Comparison of ENCODE assay signal across 21 mouse cellular contexts in genomic region chr2:57148231-57148630, GRCm38 (mm10). TPM values are rescaled to one million over a fixed set of nuclear protein-coding genes. Genes with fewer than 3 reads are reported as not detected.
"Had no signal": no experiment of that assay in that cellular context is flagged by ENCODE, and none has a peak within 500 bp of the region (broad histone marks: within the 10 kb centered on the region; RNA-seq: fewer than 3 reads in every experiment).

No protein-coding gene starts in this region.

- DNase-seq: kidney, adult 2 months; kidney, postnatal 25 days; layer of hippocampus, adult 9-11 months; liver; liver, postnatal 0 days; retina, postnatal 1 day; thymus, adult 18-20 months; thymus, postnatal 36 days had no signal

- H3K4me3 ChIP-seq: layer of hippocampus, adult 2 months; limb, embryonic 10.5 days; limb, embryonic 13.5 days; lung, embryonic 15.5 days; midbrain, embryonic 13.5 days; myocyte; neural tube, embryonic 13.5 days had no signal

- H3K9ac ChIP-seq: limb, embryonic 13.5 days; liver, embryonic 14.5 days; liver, postnatal 0 days; lung, embryonic 15.5 days; midbrain, embryonic 13.5 days; neural tube, embryonic 13.5 days had no signal

- H3K4me1 ChIP-seq: limb, embryonic 10.5 days; limb, embryonic 13.5 days; lung, embryonic 15.5 days; midbrain, embryonic 13.5 days; neural tube, embryonic 13.5 days had no signal

- ATAC-seq: intestine, postnatal 0 days; liver, postnatal 0 days; midbrain, embryonic 13.5 days; midbrain, embryonic 16.5 days had no signal

- H3K36me3 ChIP-seq: limb, embryonic 10.5 days; limb, embryonic 13.5 days; lung, embryonic 15.5 days; midbrain, embryonic 13.5 days; neural tube, embryonic 13.5 days had no signal

- H3K27me3 ChIP-seq: limb, embryonic 13.5 days; lung, embryonic 15.5 days; midbrain, embryonic 13.5 days; neural tube, embryonic 13.5 days had no signal

- H3K9me3 ChIP-seq: limb, embryonic 10.5 days; limb, embryonic 13.5 days; lung, embryonic 15.5 days; midbrain, embryonic 13.5 days; neural tube, embryonic 13.5 days had no signal

- H3K27ac ChIP-seq: kidney, postnatal 0 days; layer of hippocampus, adult 2 months; limb, embryonic 10.5 days; limb, embryonic 13.5 days; liver, embryonic 14.5 days; lung, embryonic 15.5 days; macrophage; midbrain, embryonic 13.5 days; neural tube, embryonic 13.5 days had no signal

- H3K4me2 ChIP-seq: limb, embryonic 13.5 days; lung, embryonic 15.5 days; midbrain, embryonic 13.5 days; neural tube, embryonic 13.5 days had no signal

RNA-seq across cellular contexts. Expression of gene Nr4a2, which starts 24.4 kb away (rescaled TPM):
- total RNA-seq: neutrophil, adult 5-6 weeks had no signal
